Mouse (Mus musculus): Measurements from ENCODE around the gene Shb. TPM values are rescaled to one million over a fixed set of nuclear protein-coding genes. Genes with fewer than 3 reads are reported as not detected.

Shb gene
- polyA plus RNA-seq, 1 experiment = 46.3 TPM

DNA sequence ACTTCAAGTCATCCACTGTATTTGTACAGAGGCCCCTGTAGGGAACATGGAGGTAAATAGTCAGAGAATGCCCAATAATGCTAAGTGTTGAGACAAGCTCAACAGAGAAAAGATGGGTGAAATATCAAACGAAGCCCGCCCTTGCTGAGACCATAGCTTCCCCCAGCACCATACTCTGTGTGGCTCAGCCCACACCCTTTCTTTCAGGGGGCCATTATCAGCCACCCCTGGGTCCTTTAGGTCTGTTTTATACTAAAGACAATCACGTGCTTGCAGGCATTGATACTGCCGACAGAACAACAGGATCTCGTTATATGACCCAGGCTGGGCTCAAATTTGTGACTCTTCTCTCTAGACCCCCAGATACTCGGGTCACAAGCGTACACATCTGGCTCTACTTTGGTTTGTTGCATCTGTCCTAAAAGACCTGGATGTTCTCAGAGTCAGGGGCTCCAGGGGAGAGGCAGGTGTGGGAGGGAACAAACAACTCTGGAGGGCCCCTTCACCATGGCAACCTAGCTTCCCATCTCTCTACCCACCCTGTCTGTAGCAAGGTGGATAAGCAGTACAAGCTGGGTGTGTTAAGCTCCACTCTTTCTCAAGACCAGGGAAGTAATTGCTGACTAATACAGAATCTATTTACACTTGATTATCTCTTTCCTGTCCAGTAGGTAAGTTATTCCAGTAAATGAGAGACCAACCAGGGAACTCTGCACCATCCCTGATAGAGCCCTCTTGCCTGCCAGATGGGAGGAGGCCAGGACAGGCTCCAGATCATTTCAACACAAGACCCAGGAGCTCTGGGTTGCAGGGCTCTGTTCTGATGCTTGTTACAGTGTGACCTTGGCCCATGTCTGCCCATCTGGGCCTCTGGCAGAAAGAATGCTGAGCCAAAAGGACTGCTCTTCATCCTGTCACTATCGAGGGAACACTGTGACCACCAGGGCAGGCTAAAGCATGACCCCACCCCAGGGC lies 48.7 kb downstream of the Shb start:
- H3K36me3 ChIP-seq (ENCODE audit: control insufficient read depth, insufficient read depth) = peaks cover 6% of the 10 kb centered on the region
- H3K79me2 ChIP-seq (ENCODE audit: control insufficient read depth, insufficient read depth) = peaks cover 50% of the 10 kb centered on the region
- H3ac ChIP-seq (ENCODE audit: control insufficient read depth, insufficient read length) = no peak overlapping the region
- no peak overlapping the region for H3K4me2 ChIP-seq (ENCODE audit: low read depth)
- H3K4me3 ChIP-seq = no peak overlapping the region
- no peaks in the 10 kb centered on the region for H3K27me3 ChIP-seq (ENCODE audit: control insufficient read depth, insufficient read depth, insufficient read length)
- TF ChIP-seq REST (IDR thresholded peaks at IDR 0.05; ENCODE audit: insufficient read depth, insufficient read length) = no peak
- peak in 1 of 3 experiments; percentile 10 for TF ChIP-seq MYOD1 (IDR thresholded peaks at IDR 0.05; ENCODE audit: control insufficient read depth in 1 of 3, insufficient read length in 2 of 3, low read depth in 2 of 3)
- TF ChIP-seq MYOG (IDR thresholded peaks at IDR 0.05; ENCODE audit: control insufficient read depth in 1 of 3, insufficient read depth in 1 of 3, insufficient read length in 2 of 3, low read depth in 2 of 3) = peak in 1 of 3 experiments; percentile 26
- no peak for TF ChIP-seq MAX (IDR thresholded peaks at IDR 0.05; ENCODE audit: low read depth)

DNA sequence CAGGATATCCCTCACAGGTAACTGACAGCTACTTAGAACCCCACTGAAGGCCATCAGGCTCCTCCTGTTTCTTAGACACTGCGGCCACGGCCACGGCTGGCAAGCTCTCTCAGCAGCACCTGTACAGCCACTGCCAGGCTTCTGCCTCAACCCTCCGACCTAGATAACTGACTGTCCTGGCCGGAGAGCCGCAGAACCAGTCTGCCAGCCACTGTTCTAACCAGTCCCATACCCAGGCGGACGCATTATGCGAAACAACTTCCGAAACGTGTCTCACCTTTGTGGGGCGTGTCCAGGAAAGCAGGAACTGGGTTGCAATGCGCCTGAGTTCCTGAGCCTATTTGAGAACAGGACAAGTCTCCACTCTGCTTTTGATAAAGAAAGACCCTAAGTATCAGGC lies 50.0 kb downstream of the Shb start:
- no peak for TF ChIP-seq MYOG (IDR thresholded peaks at IDR 0.05; ENCODE audit: control insufficient read depth in 1 of 3, insufficient read depth in 1 of 3, insufficient read length in 2 of 3, low read depth in 2 of 3)
- no peak for TF ChIP-seq CEBPB (IDR thresholded peaks at IDR 0.05; ENCODE audit: insufficient read depth, poor library complexity, severe bottlenecking)
- TF ChIP-seq REST (IDR thresholded peaks at IDR 0.05; ENCODE audit: insufficient read depth, insufficient read length) = no peak
- TF ChIP-seq SRF (IDR thresholded peaks at IDR 0.05; ENCODE audit: control insufficient read depth, insufficient read length, low read depth) = no peak
- TF ChIP-seq E2F4 (IDR thresholded peaks at IDR 0.05; ENCODE audit: insufficient read depth) = no peak
- TF ChIP-seq MAX (IDR thresholded peaks at IDR 0.05; ENCODE audit: low read depth) = no peak
- TF ChIP-seq POLR2A (IDR thresholded peaks at IDR 0.05; ENCODE audit: insufficient read length, low read depth) = no peak
- TF ChIP-seq TCF12 (IDR thresholded peaks at IDR 0.05; ENCODE audit: insufficient read depth, poor library complexity, severe bottlenecking) = no peak
- no peak for TF ChIP-seq TCF3 (IDR thresholded peaks at IDR 0.05; ENCODE audit: insufficient read length, low read depth)
- no peak for TF ChIP-seq POLR2AphosphoS2 (IDR thresholded peaks at IDR 0.05; ENCODE audit: insufficient read length, low read depth)
- TF ChIP-seq MYOD1 (IDR thresholded peaks at IDR 0.05; ENCODE audit: control insufficient read depth in 1 of 3, insufficient read length in 2 of 3, low read depth in 2 of 3) = no peak
- TF ChIP-seq USF1 (IDR thresholded peaks at IDR 0.05; ENCODE audit: low read depth) = no peak
- Histone ChIP-seq H3K36me3 (ENCODE audit: control insufficient read depth, insufficient read depth) (peaks cover 10% of the 10 kb centered on the region), H3K4me3 (no peak overlapping the region), H3ac (ENCODE audit: control insufficient read depth, insufficient read length) (no peak overlapping the region), H3K27me3 (ENCODE audit: control insufficient read depth, insufficient read depth, insufficient read length) (no peaks in the 10 kb centered on the region), H3K79me2 (ENCODE audit: control insufficient read depth, insufficient read depth) (peaks cover 54% of the 10 kb centered on the region), H3K4me2 (ENCODE audit: low read depth) (no peak overlapping the region)

DNA sequence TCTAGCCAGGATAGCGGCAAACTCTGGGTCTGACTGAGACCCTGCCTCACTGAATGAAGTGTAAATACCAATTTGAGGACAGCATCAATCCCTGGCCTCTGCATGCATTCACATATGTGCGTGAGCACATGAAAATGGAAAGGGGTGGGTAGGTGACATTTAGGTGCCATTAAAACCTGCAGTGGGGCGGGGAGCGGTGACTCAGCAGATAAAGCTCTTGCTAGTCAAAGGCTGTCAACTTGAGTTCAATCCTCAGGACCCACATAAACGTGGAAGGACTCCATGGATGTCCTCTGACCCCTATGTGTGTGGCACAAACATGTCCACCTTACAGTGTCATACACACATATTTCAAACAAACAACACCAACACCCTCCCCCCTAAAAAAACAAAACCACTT lies 50.8 kb downstream of the Shb start:
- TF ChIP-seq CEBPB (IDR thresholded peaks at IDR 0.05; ENCODE audit: insufficient read depth, poor library complexity, severe bottlenecking) (no peak), TCF3 (IDR thresholded peaks at IDR 0.05; ENCODE audit: insufficient read length, low read depth) (no peak), E2F4 (IDR thresholded peaks at IDR 0.05; ENCODE audit: insufficient read depth) (no peak), USF1 (IDR thresholded peaks at IDR 0.05; ENCODE audit: low read depth) (no peak), POLR2AphosphoS2 (IDR thresholded peaks at IDR 0.05; ENCODE audit: insufficient read length, low read depth) (no peak), SRF (IDR thresholded peaks at IDR 0.05; ENCODE audit: control insufficient read depth, insufficient read length, low read depth) (no peak), MYOD1 (IDR thresholded peaks at IDR 0.05; ENCODE audit: control insufficient read depth in 1 of 3, insufficient read length in 2 of 3, low read depth in 2 of 3) (no peak), MYOG (IDR thresholded peaks at IDR 0.05; ENCODE audit: control insufficient read depth in 1 of 3, insufficient read depth in 1 of 3, insufficient read length in 2 of 3, low read depth in 2 of 3) (no peak), REST (IDR thresholded peaks at IDR 0.05; ENCODE audit: insufficient read depth, insufficient read length) (no peak), MAX (IDR thresholded peaks at IDR 0.05; ENCODE audit: low read depth) (no peak)
- H3K4me2 ChIP-seq (ENCODE audit: low read depth) = no peak overlapping the region

DNA sequence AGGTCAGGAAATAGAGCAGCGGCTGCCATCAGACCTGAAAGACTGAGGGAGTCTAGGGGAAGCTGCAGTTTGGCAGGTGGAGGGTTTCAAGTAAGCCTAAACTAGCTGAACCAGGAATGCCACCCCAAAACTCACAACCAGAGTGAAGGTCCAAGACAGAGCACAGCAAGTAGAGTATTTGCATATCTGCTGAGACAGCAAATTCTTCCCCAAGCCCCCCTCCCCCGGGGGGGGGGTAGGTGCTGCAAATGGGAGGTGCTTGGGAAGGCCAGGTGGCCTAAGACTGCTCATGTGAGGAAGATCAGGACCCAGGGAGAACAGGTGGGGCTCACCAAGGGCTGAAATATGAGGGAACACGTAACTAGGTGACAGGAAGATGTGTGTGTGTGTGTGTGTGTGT lies 51.7 kb downstream of the Shb start:
- Histone ChIP-seq H3K79me2 (ENCODE audit: control insufficient read depth, insufficient read depth) (peaks cover 55% of the 10 kb centered on the region), H3ac (ENCODE audit: control insufficient read depth, insufficient read length) (no peak overlapping the region), H3K4me3 (no peak overlapping the region), H3K4me2 (ENCODE audit: low read depth) (no peak overlapping the region), H3K27me3 (ENCODE audit: control insufficient read depth, insufficient read depth, insufficient read length) (no peaks in the 10 kb centered on the region), H3K36me3 (ENCODE audit: control insufficient read depth, insufficient read depth) (peaks cover 5% of the 10 kb centered on the region)
- TF ChIP-seq POLR2AphosphoS2 (IDR thresholded peaks at IDR 0.05; ENCODE audit: insufficient read length, low read depth) (no peak), E2F4 (IDR thresholded peaks at IDR 0.05; ENCODE audit: insufficient read depth) (no peak), REST (IDR thresholded peaks at IDR 0.05; ENCODE audit: insufficient read depth, insufficient read length) (no peak), CEBPB (IDR thresholded peaks at IDR 0.05; ENCODE audit: insufficient read depth, poor library complexity, severe bottlenecking) (no peak), TCF12 (IDR thresholded peaks at IDR 0.05; ENCODE audit: insufficient read depth, poor library complexity, severe bottlenecking) (no peak), MAX (IDR thresholded peaks at IDR 0.05; ENCODE audit: low read depth) (no peak), TCF3 (IDR thresholded peaks at IDR 0.05; ENCODE audit: insufficient read length, low read depth) (no peak), MYOD1 (IDR thresholded peaks at IDR 0.05; ENCODE audit: control insufficient read depth in 1 of 3, insufficient read length in 2 of 3, low read depth in 2 of 3) (no peak), USF1 (IDR thresholded peaks at IDR 0.05; ENCODE audit: low read depth) (no peak), SRF (IDR thresholded peaks at IDR 0.05; ENCODE audit: control insufficient read depth, insufficient read length, low read depth) (no peak), POLR2A (IDR thresholded peaks at IDR 0.05; ENCODE audit: insufficient read length, low read depth) (no peak), MYOG (IDR thresholded peaks at IDR 0.05; ENCODE audit: control insufficient read depth in 1 of 3, insufficient read depth in 1 of 3, insufficient read length in 2 of 3, low read depth in 2 of 3) (no peak)

More for the DNA sequence above, 50.8 kb downstream of the Shb start:
- H3K4me3 ChIP-seq = no peak overlapping the region
- no peaks in the 10 kb centered on the region for H3K27me3 ChIP-seq (ENCODE audit: control insufficient read depth, insufficient read depth, insufficient read length)
- peaks cover 10% of the 10 kb centered on the region for H3K36me3 ChIP-seq (ENCODE audit: control insufficient read depth, insufficient read depth)
- H3ac ChIP-seq (ENCODE audit: control insufficient read depth, insufficient read length) = no peak overlapping the region
- peaks cover 53% of the 10 kb centered on the region for H3K79me2 ChIP-seq (ENCODE audit: control insufficient read depth, insufficient read depth)

All from myocyte (in vitro differentiated cells).